Mouse (Mus musculus) urinary bladder, adult 2 months (tissue): ENCODE data around the gene Ier5l. TPM values are rescaled to one million over a fixed set of nuclear protein-coding genes. Genes with fewer than 3 reads are reported as not detected.
A peak's percentile ranks its signal among the peaks of the same experiment; 100 is the strongest.

ENCODE experiments used
- DNase-seq: peaks from one replicate; pipeline ENCODE4 v3.0.0; 2022; ENCODE audit warnings: low spot score
- polyA plus RNA-seq: library from polyadenylated mRNA; depleted of rRNA; stranded (reverse); fragments of >200 nt; gene quantifications from 2 replicates; pipeline ENCODE4 v1.2.3, GENCODE M21; 2012

The Ier5l gene
- polyA plus RNA-seq, 1 experiment = 11.0 TPM

DNA sequence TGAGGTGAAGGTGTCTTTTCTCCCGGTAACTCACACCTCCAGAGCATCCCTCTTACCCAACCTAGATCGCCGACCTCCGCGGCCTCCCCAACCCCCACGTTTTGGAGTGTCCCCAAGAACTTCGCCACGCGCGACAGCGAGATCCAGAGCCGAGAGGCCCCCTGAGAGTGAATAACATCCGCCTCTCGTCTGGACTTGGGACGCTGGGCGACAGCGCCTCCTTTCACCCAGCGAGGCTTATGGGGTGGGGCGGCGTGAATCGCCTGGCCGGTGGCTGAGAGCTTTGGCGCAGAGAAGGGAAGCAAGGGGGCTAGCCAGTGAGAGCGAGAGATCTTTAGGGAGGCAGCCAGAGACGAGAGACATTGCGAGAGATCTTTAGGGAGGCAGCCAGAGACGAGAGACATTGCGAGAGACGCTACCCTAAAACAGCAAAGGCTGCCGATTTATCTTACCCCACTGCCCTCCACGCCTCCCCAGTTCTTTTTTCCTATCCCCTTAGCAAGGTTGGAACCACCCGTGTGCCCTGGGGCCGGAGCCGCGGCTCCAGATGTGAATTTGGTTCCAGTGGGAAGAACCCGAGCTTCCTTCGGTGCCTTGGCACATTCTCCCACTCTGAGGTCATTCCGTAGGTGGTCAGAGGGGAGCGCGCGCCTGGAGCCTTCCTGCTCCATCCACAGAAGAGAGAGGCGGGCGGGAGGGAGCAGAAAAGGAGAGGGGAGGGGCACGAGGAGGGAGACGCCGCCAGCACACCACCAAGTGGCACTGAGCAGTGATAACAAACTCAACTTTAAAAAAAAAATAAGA, 3.7 kb downstream of the Ier5l start:
- peak; percentile 68 for DNase-seq

DNA sequence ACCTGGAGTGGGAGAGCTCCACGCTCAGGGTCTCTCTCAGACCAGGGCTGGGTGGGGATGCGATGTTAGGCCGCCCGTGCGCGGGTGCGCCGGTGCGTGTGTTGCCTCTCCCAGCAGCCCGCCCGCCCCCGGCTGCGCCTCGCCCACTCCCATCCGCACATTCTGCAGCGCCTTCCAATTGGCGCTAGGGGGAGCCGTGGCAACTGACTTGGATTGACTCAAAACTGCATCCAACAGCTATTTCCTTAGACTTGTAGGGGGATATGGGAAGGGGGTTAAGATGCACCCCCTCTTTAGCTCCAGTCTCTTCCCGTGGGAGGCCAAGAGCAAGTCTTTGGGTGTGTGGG, 4.2 kb downstream of the Ier5l start:
- DNase-seq = peak; percentile 61

DNA sequence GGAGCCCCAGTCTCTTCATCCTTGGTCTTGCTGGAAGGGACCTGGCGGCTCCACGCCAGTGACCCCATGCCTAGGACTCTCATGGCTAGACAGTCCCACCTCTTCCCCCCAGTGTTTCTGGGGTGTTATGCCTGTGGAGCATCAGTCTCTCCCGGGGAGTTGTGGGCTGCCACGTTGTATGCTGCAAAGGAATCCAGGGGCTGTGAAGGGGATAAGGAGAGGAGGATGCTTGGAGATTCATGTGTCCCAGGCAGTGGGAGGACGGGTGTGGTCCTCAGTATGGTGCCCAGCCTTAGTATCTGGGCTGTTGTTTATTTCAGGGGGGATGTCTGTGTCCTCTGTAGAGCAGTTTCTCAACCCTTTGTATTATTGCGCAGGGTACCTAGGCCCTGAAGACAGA, 5.0 kb downstream of the Ier5l start:
- DNase-seq = no peak

DNA sequence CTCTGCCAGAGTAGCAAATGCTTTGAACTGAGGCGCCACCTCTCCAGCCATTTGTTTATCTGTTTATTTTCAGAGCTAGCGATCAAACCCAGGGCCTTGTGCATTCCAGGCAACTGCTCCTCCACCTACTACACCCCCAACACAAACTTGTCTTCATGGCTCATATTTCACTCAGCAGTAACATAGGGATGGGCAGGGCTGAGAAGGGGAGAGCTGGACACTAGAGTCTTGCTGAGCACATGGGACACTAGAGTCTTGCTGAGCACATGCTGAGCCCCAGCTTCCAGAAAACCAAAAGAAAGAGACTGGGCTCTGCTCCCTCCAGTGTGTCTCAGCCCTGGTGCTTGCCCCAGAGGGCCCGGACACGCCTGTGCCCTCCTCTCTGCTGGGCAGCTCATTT, 7.2 kb downstream of the Ier5l start:
- no peak for DNase-seq

DNA sequence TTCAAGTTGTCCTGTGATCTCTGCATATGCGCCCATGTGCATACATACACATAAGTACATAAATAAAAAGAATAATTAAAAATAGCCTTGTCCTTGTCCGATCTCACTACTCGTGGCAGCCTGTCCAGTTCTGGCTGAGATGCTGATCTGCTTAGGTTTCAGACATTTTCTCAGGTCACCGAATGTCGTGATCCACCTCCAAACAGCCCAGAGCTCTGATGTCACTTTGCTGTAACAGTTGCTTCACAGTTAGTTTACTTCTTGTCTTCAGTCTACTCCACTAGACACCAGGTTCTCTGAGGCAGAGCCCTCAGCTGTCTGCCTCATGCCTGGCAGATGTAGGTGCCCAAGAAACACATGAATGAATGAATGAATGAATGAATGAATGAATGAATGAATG, 9.6 kb downstream of the Ier5l start:
- no peak for DNase-seq

DNA sequence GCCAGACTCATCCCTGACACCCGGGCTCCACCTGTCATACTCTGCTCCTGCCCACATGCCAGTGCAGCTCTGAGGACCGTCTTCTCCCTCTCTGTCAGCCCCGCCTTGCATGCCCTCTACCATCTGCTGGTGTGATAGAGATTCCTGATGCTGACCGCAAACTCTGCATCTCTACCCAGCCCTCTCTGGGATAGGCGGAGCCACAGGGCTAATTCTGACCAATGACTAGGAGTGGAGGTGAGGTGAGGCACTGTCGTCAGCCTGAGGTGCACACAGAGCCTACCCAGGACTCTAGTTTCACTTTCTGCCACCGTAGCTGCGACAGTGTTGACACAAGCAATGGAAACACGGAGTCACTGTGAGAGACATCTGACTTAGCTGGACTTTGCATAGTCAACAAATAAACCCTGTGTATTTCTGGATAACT, 10.1 kb downstream of the Ier5l start:
- DNase-seq = peak; percentile 54

DNA sequence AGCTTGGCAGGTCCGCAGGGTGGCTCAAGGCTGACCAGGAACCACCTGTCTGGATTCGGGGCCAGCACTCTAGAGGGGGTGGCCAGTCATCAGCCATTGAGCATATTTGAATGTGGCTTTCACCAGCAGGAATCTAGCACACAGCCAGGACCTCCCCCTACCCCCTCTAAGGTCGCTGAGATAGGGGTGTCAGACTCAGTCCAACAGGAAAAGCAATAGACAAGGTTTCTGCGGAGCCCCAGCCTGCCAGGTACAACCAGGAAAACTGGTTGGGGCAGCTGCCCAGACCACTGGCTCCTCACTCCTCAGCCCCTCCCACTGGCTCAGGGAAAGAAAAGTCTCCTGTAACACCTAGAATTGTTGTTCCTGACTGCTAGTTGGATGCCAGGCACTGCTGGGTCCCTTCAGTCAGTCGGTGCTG, 10.7 kb downstream of the Ier5l start:
- no peak for DNase-seq

DNA sequence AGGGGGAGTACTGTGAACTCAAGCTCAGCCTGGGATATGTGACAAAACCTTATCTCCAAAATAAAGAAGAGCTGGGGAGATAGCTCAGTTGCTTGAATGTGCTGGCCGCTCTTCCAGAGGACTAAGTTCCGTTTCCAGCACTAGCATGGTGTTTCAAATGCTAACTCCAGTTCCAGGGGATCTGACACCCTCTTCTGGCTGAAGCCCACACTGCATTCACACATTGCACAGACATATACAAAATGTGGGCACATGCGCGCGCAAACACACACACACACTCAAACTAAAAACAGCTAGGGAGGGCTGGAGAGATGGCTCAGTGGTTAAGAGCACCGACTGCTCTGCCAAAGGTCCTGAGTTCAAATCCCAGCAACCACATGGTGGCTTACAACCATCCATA, 14.8 kb downstream of the Ier5l start:
- DNase-seq = no peak

DNA sequence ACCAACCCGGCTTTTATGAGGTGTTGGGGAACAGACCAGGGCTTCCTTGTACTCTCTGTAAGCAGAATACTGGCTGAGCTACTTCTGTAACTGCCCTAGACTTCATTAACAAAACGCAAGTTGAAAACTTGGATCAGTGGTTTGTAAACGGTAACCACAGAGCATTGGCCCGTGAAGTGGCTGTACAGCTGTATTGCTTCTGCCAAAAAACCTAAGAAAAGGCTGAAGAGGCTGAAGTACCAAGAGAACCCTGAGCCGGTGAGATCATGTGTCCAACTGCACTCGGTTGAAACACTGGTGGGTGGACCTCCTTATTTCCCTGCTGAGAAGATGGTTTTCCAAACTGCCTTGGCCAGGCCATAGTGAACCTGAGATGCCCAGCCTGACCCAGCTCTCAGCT, 15.7 kb downstream of the Ier5l start:
- DNase-seq = no peak

DNA sequence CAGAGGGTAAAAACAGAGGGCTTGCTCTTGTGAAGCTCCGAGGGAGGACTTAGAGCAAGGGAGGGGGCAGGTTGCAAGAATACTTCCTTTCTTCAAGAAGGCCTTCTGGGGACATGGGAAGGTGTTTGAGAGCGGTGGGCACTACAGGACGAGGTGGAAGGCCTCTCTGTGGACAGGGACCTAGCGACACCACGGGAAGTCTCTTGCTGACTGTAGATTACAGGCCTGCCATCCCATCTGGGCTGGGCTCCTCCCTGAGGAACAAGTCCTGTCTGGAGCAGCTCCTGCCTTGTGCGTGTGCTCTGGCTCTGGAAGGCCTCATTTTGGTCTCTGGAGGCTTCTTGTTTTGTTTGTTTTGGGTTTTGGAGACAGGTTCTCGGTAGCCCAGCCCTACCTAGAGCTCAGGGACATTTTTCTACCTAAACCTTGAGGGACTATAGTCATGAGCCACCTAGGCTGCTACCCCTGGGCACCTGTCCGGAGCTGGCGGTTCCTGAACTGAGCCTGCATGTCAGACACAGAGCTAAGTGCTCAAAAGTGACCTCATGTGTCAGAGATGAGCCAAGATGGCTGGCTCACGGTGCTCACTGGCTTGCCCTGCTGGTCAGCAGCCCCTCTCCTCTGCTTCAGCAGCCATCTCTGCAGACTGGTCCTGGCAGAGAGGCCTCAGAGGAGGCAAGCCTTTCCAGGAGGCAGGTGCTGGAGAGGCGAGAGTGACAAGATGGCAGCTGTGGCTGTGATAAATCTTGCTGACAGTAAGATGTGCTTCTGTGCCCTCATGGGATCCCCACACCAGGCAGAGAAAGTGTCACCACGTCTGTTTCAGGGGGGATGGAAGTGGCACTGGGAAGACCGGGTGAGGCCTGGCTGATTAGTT, 17.7 kb downstream of the Ier5l start:
- no peak for DNase-seq

DNA sequence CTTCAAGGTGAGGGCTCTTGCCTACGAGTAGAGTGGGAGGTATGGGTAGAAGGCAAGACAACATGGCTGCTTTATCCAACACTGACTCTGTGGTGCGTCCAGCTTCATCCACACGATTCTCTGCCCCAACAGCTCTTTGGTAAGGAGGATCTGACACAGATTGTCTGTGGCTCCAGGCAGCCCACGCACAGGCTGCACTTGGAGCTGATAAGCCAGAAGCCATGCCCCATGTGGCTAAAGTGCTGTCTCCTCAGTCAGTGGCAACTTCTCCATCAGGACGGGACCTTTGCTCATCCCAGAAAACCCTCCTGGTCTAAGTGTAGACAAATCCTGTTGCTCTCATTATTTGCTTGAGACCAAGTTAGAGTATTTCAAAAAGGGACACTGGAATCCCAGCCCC, 19.4 kb downstream of the Ier5l start:
- DNase-seq = no peak

DNA sequence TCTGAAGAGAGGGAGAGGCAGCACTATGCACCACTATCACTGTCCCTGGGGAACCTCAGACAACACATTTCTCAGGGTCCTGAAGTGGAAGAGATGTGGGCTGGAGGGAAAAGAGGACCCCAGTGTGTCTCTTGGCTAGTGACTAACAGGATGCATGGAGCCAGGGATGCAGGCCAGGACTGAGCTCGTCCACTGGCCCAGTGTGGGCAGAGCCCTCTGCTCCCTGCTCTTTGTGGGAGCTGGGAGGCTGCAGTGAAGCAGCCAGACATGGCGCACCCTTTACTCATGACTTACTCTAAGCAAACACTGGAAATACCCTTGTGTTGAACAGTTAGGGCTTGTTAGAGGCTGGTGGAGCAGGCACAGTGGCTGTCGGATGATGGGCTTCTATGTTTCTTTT, 20.4 kb downstream of the Ier5l start:
- DNase-seq = no peak

DNA sequence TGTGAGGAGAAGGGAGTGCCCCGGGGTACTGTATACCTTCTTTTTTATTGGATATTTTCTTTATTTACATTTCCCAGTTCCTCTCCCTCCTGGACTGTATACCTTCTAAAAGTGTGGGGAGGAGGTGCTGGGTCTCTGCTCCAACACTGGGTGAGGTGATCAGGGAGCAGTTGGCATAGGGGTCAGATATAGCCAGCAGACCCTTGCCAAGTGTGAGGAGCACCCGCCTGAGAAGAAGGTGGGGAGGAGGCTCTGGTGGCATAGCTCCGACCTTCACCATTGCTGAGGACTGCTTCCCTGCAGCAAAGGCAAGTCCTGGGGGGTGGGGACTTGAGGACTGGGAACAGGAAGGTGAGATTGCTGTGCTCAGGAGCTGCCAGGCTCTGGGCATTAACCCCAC, 22.5 kb downstream of the Ier5l start:
- DNase-seq = no peak

DNA sequence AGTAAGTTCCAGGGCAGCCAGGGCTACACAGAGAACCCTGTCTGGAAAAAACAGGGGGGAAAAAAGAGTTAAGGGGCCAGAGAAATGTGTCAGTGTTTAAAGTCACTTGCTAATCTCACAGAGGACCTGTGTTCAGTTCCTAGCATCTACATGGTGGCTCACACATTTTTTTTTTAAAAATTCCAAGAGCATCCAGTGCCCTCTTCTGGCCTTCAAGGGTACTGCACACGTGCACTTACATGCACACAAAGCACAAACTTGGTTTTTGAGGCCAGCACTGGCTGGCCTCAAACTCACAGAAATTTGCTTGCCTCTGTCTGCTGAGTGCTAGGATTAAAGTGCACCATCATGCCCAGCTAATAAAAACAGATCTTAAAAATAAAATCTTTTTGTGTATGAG, 23.5 kb downstream of the Ier5l start:
- DNase-seq = no peak

DNA sequence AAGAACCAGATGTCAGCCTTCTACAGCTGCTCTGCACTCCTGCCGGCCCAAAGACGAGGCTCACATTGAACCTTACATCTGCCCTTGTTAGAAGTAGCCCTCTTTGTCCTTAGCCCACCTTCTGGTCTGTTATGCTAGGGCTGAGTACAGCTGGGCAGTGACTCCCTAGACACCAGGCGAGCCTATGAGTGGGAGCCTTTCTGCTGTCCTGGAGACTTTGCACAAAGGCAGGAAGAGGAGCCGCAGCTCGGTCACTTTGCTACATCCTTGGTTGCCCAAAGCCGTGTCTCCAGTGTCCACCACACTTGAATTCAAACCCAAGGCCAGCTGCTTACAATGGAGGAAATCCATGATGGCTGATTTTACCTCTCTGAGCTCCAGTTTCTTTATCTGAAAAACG, 25.6 kb downstream of the Ier5l start:
- no peak for DNase-seq

DNA sequence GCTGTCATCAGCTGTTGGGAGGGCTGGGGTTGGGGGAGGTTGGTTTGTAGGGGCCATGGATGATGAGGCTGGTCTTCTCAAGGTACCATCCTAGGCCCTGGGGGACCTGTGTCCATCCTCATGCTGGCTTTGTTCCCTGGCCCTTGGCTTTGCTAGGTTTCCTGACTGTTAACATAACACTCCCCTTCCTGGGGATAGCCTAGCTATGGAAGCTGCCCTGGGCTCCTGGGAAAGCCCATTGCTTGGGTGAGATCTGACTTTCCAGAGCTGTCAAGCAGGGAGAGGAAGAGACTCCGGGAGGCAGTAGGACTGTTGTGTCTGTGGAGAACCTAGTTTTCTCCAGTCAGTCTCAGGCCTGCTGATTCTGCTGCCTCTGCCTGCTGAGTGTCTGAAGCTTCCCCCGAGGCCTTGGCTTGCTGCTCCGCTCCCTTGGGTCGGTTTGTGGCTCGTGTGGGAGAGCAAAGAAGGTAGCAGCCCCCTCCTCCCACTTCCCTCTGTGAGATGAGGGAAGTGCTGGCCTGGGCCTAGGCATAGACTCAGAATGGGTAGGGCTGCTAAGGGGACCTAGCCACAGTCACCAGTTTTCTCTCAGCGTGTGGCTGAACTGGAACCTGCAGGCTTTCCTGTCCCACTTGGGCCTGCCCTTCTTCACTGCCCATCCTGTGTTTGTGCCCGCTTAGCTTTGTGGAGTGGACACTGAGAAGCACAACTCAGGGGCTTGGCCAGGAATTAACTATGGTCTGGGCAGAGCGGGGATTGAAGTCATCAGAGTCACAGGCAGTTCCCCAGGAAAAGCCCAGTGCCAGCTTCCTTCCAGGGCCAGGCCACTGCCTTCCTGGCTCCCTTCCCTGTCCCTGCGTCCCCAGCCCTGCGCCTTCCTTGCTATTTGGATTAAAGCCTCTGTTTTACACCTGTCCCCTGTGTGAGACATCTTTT, 26.9 kb downstream of the Ier5l start:
- no peak for DNase-seq

DNA sequence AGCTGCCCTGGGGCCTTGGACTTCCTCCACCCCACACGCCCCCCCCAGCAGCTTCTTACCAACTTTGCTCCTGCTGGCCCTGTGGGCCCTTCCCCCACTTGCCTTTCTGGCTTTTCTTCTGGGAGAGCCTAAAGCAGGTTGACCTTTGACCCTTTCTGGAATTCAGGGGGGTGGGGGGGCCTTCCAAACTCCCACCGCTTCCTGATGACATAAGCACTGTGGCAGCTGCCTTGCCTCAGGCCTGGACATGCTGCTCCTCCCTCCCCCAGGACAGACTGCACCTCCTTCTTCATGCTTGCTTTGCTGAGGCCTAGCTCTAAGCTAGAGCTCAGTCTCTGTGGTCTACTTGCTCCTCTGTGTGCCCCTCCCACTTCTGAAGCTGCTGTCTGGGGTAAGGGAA, 28.7 kb downstream of the Ier5l start:
- DNase-seq = no peak

DNA sequence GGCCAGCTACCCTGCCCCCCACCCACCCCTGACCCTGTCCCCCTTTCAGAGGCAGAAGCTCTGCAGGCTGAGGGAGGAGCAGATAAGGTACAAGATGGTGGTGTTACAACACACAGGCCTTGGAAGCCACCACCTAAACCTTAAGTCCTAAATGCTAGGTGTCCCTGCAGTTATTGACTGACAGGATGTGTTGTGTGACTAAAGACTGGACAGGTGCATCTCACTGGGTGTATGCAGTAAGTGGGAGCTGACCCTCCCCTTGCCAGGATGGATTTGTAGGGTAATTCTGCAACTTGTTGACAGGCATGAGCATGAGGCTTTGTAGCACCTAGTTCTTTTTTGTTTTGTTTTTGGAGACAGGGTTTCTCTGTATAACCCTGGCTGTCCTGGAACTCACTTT, 29.6 kb downstream of the Ier5l start:
- no peak for DNase-seq

DNA sequence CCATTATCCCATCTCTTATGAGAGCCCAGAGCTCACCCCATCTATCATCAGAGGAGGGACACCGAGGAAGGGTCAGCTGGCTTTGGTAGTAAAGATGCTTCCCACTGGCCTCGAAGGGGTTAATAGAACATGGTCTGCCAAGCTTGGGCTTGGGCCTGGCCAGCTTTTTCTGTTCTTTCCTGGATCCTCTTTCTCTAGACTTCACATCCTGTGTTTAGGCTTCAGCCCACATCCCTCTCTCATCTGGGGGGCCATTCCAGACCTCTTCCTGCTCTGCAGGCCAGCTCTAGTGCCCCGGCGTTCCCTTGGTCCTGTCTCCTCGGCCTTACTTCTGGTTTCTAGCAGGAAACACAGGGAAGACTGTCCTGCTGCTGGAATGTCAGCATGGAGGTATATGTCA, 30.0 kb downstream of the Ier5l start:
- DNase-seq = no peak

DNA sequence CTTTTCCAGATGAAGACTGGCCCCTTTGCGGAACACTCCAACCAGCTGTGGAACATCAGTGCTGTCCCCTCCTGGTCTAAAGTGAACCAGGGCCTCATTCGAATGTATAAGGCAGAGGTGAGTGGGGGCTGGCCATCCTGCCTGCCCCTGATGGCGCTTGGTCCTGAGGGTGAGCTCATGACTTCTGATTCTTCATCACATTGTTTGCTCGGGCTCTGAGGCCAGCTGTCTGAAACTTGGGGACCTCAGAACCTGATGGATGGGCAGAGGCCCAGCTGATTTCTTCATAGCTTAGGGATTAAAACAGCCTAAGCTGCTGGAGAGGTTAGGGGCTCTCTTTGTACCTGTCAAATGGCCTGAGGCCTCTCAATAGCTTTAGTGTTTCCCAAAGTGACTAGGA, 30.7 kb downstream of the Ier5l start:
- DNase-seq = no peak

DNA sequence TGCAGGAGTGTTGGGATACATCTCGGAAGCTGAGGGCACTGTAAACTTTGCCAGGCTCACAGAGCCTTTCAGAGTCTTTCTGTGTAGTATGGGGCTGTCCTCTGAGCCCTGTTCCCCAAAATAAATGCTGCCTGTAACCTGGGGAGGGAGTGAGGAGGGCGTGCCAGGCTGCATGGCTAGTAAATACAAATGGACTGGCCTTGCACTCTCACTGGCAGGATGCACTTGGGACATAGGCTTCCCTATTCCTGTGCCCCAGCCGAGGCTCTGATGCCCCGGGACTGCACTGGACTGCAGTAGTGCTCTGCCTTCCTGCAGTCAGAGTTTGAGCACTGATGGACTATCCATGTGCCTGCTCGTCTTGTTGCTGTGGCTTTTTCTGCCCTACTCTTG, 31.5 kb downstream of the Ier5l start:
- no peak for DNase-seq
